Mouse (Mus musculus): ENCODE measurements at regions not wholly inside any gene's neighbourhood (a gene's known extent, or its start where the extent isn't known, plus 50 kb on each side); places are given as distances from the start of the nearest gene placed in this dataset.

- TF ChIP-seq CTCF (IDR thresholded peaks at IDR 0.05; ENCODE audit: extremely low read depth, insufficient read depth, insufficient read length, insufficient replicate concordance) = no peak
- no peak for TF ChIP-seq POLR2A (IDR thresholded peaks at IDR 0.05; ENCODE audit: low read depth, low read length)
Measured at GRCm38 (mm10) chr4:87384469-87385044, 154.3 kb upstream of the Slc24a2 start.

All from spleen, adult 2 months (tissue).